Mouse (Mus musculus): Measurements from ENCODE around the gene Cfap126. TPM values are rescaled to one million over a fixed set of nuclear protein-coding genes. Genes with fewer than 3 reads are reported as not detected.
"Not testable (repeated sequence)": the region's sequence is repeated elsewhere in the genome, so short reads cannot be mapped to it uniquely, and the experiment has no call there.

Gene Cfap126
- total and polyA plus RNA-seq, 3 experiments, result 0.69 to 3.5 TPM; not detected in 1

DNA sequence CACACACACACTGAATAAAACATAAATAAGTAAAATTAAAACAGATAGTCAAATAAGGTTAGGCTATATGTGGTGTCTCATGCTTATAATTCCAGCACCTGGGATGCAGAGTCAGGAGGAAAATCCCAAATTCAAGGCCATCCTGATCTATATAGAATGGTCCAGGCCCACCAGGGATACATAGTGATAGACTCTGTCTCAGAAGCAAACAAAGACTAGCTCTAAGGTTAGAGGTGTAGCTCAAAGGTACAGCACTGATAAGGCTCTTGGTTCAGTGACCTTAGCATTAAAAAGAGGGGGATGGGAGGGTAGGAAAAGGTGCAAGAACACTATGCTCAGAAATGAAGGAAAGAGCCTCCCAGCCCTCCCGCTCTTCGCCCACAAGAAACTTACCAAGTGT is 21.9 kb downstream of the Cfap126 start:
- H3K79me2 ChIP-seq (ENCODE audit: control insufficient read depth, insufficient read depth, low read length, poor library complexity), result no peaks in the 10 kb centered on the region
- H3K9ac ChIP-seq (ENCODE audit: control insufficient read depth, low read depth, low read length, poor library complexity, severe bottlenecking), result no peak overlapping the region
- no peaks in the 10 kb centered on the region for H3K9me3 ChIP-seq (replicated peaks; ENCODE audit: insufficient read depth, low read length)
- peaks cover 0 to 14% of the 10 kb centered on the region in 2 experiments; a peak in 2 of 4 replicates for H3K36me3 ChIP-seq (ENCODE audit: control insufficient read depth in 1 of 2, insufficient read depth in 2 of 2, low read length in 2 of 2)
- no peak overlapping the region for H3K4me3 ChIP-seq (ENCODE audit: control insufficient read depth in 1 of 2, insufficient read depth in 1 of 2, low read depth in 2 of 2, low read length in 2 of 2)
- H3K27ac ChIP-seq (ENCODE audit: control insufficient read depth, low read depth, low read length), result no peak overlapping the region
- H3K4me1 ChIP-seq (ENCODE audit: control insufficient read depth in 1 of 2, insufficient read depth in 2 of 2, low read length in 2 of 2), result no peaks in the 10 kb centered on the region
- DNase-seq (ENCODE audit: low read depth, low spot score), result no peak
- TF ChIP-seq TCF12 (IDR thresholded peaks at IDR 0.05; ENCODE audit: low read depth, low read length) (no peak), JUND (IDR thresholded peaks at IDR 0.05; ENCODE audit: low read depth, low read length) (no peak), HCFC1 (IDR thresholded peaks at IDR 0.05; ENCODE audit: low read depth, low read length) (no peak), GATA1 (IDR thresholded peaks at IDR 0.05; ENCODE audit: low read depth, low read length) (no peak), TBP (IDR thresholded peaks at IDR 0.05; ENCODE audit: low read depth, low read length) (no peak), CHD2 (IDR thresholded peaks at IDR 0.05; ENCODE audit: low read length) (no peak), TAL1 (IDR thresholded peaks at IDR 0.05; ENCODE audit: low read length) (no peak), POLR2AphosphoS5 (IDR thresholded peaks at IDR 0.05; ENCODE audit: borderline replicate concordance, low read depth, low read length) (no peak), SMC3 (IDR thresholded peaks at IDR 0.05; ENCODE audit: low read depth, low read length) (no peak), MYC (IDR thresholded peaks at IDR 0.05; ENCODE audit: low read depth, low read length) (no peak), USF2 (IDR thresholded peaks at IDR 0.05; ENCODE audit: borderline replicate concordance in 1 of 2, insufficient read depth in 1 of 2, low read depth in 1 of 2, low read length in 2 of 2) (no peak), SIN3A (IDR thresholded peaks at IDR 0.05; ENCODE audit: low read length) (no peak), MYB (IDR thresholded peaks at IDR 0.05; ENCODE audit: low read depth, low read length) (no peak), MAZ (IDR thresholded peaks at IDR 0.05; ENCODE audit: low read depth, low read length) (no peak), CTCF (IDR thresholded peaks at IDR 0.05 in 2 of 3, conservative IDR thresholded peaks at IDR 0.05 in 1 of 3; ENCODE audit: control insufficient read depth in 1 of 3, insufficient read depth in 1 of 3, low read depth in 2 of 3, low read length in 3 of 3, poor library complexity in 1 of 3, severe bottlenecking in 1 of 3) (no peak), USF1 (IDR thresholded peaks at IDR 0.05; ENCODE audit: low read depth, low read length) (no peak), E2F4 (IDR thresholded peaks at IDR 0.05; ENCODE audit: borderline replicate concordance, low read depth, low read length) (no peak)
- no peaks in the 10 kb centered on the region for H3K27me3 ChIP-seq (ENCODE audit: control insufficient read depth in 1 of 2, insufficient read depth in 2 of 2, low read length in 2 of 2)

DNA sequence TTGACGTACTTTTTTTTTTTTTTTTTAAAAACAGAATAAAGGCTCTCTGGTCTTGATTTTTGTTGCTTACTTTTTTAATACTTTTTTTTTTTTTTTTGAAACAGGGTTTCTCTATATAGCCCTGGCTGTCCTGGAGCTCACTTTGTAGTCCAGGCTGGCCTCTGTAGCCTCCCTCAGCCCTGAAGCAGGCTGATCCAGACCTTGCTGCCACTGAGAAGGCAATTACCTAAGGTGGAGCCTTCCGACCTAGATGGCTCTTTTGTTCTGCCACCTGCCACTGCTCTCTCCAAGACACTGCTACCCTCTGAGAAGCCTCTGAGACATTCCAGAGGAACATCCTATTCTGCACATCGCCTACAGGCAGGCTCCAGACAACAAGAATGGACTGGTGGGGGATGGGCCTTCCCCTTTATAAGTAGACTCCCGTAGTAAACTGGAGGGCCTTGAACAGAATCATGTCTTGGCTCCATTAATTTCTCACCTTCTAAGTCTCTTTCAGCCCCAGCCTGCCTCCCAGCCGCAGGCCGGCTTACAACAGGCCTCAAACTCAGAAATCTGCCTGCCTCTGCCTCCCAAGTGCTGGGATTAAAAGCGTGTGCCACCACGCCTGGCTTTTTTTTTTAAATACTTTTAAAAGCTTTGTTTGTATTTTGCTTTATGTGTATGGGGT is 23.9 kb downstream of the Cfap126 start:
- not testable (repeated sequence) for H3K9ac ChIP-seq (ENCODE audit: control insufficient read depth, low read depth, low read length, poor library complexity, severe bottlenecking); DNase-seq (ENCODE audit: low read depth, low spot score); H3K27me3 ChIP-seq (ENCODE audit: control insufficient read depth in 1 of 2, insufficient read depth in 2 of 2, low read length in 2 of 2); H3K4me1 ChIP-seq (ENCODE audit: control insufficient read depth in 1 of 2, insufficient read depth in 2 of 2, low read length in 2 of 2); H3K4me3 ChIP-seq (ENCODE audit: control insufficient read depth in 1 of 2, insufficient read depth in 1 of 2, low read depth in 2 of 2, low read length in 2 of 2); H3K27ac ChIP-seq (ENCODE audit: control insufficient read depth, low read depth, low read length); H3K9me3 ChIP-seq (replicated peaks; ENCODE audit: insufficient read depth, low read length); H3K79me2 ChIP-seq (ENCODE audit: control insufficient read depth, insufficient read depth, low read length, poor library complexity)
- H3K36me3 ChIP-seq (ENCODE audit: control insufficient read depth in 1 of 2, insufficient read depth in 2 of 2, low read length in 2 of 2), result peaks cover 0 to 18% of the 10 kb centered on the region in 2 experiments; a peak in 2 of 4 replicates

DNA sequence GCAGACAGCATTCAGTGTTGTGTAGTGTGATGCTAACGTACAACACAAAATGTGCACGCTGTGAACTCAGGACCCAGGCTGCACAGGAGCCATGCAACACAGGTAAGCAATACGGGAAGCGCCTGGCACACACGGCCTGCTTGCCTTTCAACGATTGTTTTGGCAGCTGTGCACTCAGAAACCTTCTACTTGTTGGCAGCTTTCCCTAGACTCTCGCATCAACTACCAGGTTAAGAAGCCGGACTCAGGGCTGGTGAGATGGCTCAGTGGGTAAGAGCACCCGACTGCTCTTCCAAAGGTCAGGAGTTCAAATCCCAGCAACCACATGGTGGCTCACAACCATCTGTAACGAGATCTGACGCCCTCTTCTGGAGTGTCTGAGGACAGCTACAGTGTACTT is 29.3 kb downstream of the Cfap126 start:
- H3K9me3 ChIP-seq (replicated peaks; ENCODE audit: insufficient read depth, low read length); H3K27ac ChIP-seq (ENCODE audit: control insufficient read depth, low read depth, low read length); H3K4me3 ChIP-seq (ENCODE audit: control insufficient read depth in 1 of 2, insufficient read depth in 1 of 2, low read depth in 2 of 2, low read length in 2 of 2); H3K79me2 ChIP-seq (ENCODE audit: control insufficient read depth, insufficient read depth, low read length, poor library complexity); H3K9ac ChIP-seq (ENCODE audit: control insufficient read depth, low read depth, low read length, poor library complexity, severe bottlenecking); H3K4me1 ChIP-seq (ENCODE audit: control insufficient read depth in 1 of 2, insufficient read depth in 2 of 2, low read length in 2 of 2); H3K27me3 ChIP-seq (ENCODE audit: control insufficient read depth in 1 of 2, insufficient read depth in 2 of 2, low read length in 2 of 2); DNase-seq (ENCODE audit: low read depth, low spot score): not testable (repeated sequence)
- H3K36me3 ChIP-seq (ENCODE audit: control insufficient read depth in 1 of 2, insufficient read depth in 2 of 2, low read length in 2 of 2), result peaks cover 0 to 10% of the 10 kb centered on the region in 2 experiments; a peak in 2 of 4 replicates

Data from MEL (cell line).